Mouse (Mus musculus) liver, embryonic 13.5 days (tissue): Measurements from ENCODE around the gene Aftph. TPM values are rescaled to one million over a fixed set of nuclear protein-coding genes. Genes with fewer than 3 reads are reported as not detected.

Source experiments
- polyA plus RNA-seq: library from polyadenylated mRNA; unstranded; fragments of >200 nt; fragmentation: Nextera tagmentation; extraction: Ambion mirVana; gene quantifications from 2 replicates; pipeline ENCODE4 v1.2.1, GENCODE M21; 2015

The Aftph gene
- polyA plus RNA-seq, 1 experiment from 2014 or later, result 12.0 TPM

Other genes starting within 250 kb of the Aftph start
- 37.4 and 38.6 TPM in 2 replicates for gene Sertad2, start 198.3 kb downstream of the Aftph start, polyA plus RNA-seq
- 10.0 and 12.5 TPM in 2 replicates for gene Lgalsl, start 89.5 kb upstream of the Aftph start, polyA plus RNA-seq